Mouse (Mus musculus): ENCODE data around the gene Cbx1.
"Not testable (repeated sequence)": the region's sequence is repeated elsewhere in the genome, so short reads cannot be mapped to it uniquely, and the experiment has no call there.

The Cbx1 gene

GRCm38 (mm10) chr11:96809562-96810235 is 20.8 kb downstream of the Cbx1 start:
- in situ Hi-C loops (cut with MboI; ENCODE audit: unreplicated experiment in 2 of 2), result no loop called here

GRCm38 (mm10) chr11:96811188-96811587 is 22.3 kb downstream of the Cbx1 start:
- in situ Hi-C loops (cut with MboI; ENCODE audit: unreplicated experiment in 2 of 2), result not testable (repeated sequence)

- in situ Hi-C loops (cut with MboI; ENCODE audit: unreplicated experiment in 2 of 2), result no loop called here
Observed at GRCm38 (mm10) chr11:96813455-96813854, 24.5 kb downstream of the Cbx1 start.

GRCm38 (mm10) chr11:96813920-96814319 is 25.0 kb downstream of the Cbx1 start:
- in situ Hi-C loops (cut with MboI; ENCODE audit: unreplicated experiment in 2 of 2), result no loop called here

- in situ Hi-C loops (cut with MboI; ENCODE audit: unreplicated experiment in 2 of 2), result no loop called here
Observed at GRCm38 (mm10) chr11:96814443-96814842, 25.5 kb downstream of the Cbx1 start.

GRCm38 (mm10) chr11:96815895-96816294 is 27.0 kb downstream of the Cbx1 start:
- in situ Hi-C loops (cut with MboI; ENCODE audit: unreplicated experiment in 2 of 2), result no loop called here

- in situ Hi-C loops (cut with MboI; ENCODE audit: unreplicated experiment in 2 of 2), result no loop called here
Observed at GRCm38 (mm10) chr11:96816494-96816893, 27.6 kb downstream of the Cbx1 start.

- in situ Hi-C loops (cut with MboI; ENCODE audit: unreplicated experiment in 2 of 2), result no loop called here
Observed at GRCm38 (mm10) chr11:96816979-96817378, 28.1 kb downstream of the Cbx1 start.

GRCm38 (mm10) chr11:96818128-96818710 is 29.3 kb downstream of the Cbx1 start:
- in situ Hi-C loops (cut with MboI; ENCODE audit: unreplicated experiment in 2 of 2), result no loop called here

GRCm38 (mm10) chr11:96821956-96822355 is 33.0 kb downstream of the Cbx1 start:
- in situ Hi-C loops (cut with MboI; ENCODE audit: unreplicated experiment in 2 of 2), result no loop called here

GRCm38 (mm10) chr11:96822675-96823470 is 33.9 kb downstream of the Cbx1 start:
- in situ Hi-C loops (cut with MboI; ENCODE audit: unreplicated experiment in 2 of 2), result no loop called here

GRCm38 (mm10) chr11:96823471-96823837 is 34.5 kb downstream of the Cbx1 start:
- in situ Hi-C loops (cut with MboI; ENCODE audit: unreplicated experiment in 2 of 2), result no loop called here

GRCm38 (mm10) chr11:96823880-96824782 is 35.2 kb downstream of the Cbx1 start:
- in situ Hi-C loops (cut with MboI; ENCODE audit: unreplicated experiment in 2 of 2), result no loop called here

- in situ Hi-C loops (cut with MboI; ENCODE audit: unreplicated experiment in 2 of 2), result loop anchor here in 1 of 2 experiments (5.0 kb wide), 1 partner anchor 33 kb away; no protein-coding TSS in a partner anchor
Observed at GRCm38 (mm10) chr11:96824783-96825495, 36.0 kb downstream of the Cbx1 start.

- in situ Hi-C loops (cut with MboI; ENCODE audit: unreplicated experiment in 2 of 2), result loop anchor here in 1 of 2 experiments (5.0 kb wide), 1 partner anchor 34 kb away; no protein-coding TSS in a partner anchor
Observed at GRCm38 (mm10) chr11:96826481-96826880, 37.6 kb downstream of the Cbx1 start.

GRCm38 (mm10) chr11:96827062-96827581 is 38.2 kb downstream of the Cbx1 start:
- in situ Hi-C loops (cut with MboI; ENCODE audit: unreplicated experiment in 2 of 2), result loop anchor here in 1 of 2 experiments (5.0 kb wide), 1 partner anchor 35 kb away; no protein-coding TSS in a partner anchor

- in situ Hi-C loops (cut with MboI; ENCODE audit: unreplicated experiment in 2 of 2), result loop anchor here in 1 of 2 experiments (5.0 kb wide), 1 partner anchor 36 kb away; no protein-coding TSS in a partner anchor
Observed at GRCm38 (mm10) chr11:96827917-96828316, 39.0 kb downstream of the Cbx1 start.

GRCm38 (mm10) chr11:96828881-96829280 is 40.0 kb downstream of the Cbx1 start:
- in situ Hi-C loops (cut with MboI; ENCODE audit: unreplicated experiment in 2 of 2), result loop anchor here in 1 of 2 experiments (5.0 kb wide), 1 partner anchor 37 kb away; no protein-coding TSS in a partner anchor

- in situ Hi-C loops (cut with MboI; ENCODE audit: unreplicated experiment in 2 of 2), result loop anchor here in 1 of 2 experiments (5.0 kb wide), 1 partner anchor 37 kb away; no protein-coding TSS in a partner anchor
Observed at GRCm38 (mm10) chr11:96829403-96829812, 40.5 kb downstream of the Cbx1 start.

Data from v-Abl transformed pro-B cells (cell line).